Mouse (Mus musculus): ENCODE data around the gene Ces5a. TPM values are rescaled to one million over a fixed set of nuclear protein-coding genes. Genes with fewer than 3 reads are reported as not detected.

Ces5a gene
- polyA plus RNA-seq, 1 experiment from 2014 or later: 0.17 TPM

DNA sequence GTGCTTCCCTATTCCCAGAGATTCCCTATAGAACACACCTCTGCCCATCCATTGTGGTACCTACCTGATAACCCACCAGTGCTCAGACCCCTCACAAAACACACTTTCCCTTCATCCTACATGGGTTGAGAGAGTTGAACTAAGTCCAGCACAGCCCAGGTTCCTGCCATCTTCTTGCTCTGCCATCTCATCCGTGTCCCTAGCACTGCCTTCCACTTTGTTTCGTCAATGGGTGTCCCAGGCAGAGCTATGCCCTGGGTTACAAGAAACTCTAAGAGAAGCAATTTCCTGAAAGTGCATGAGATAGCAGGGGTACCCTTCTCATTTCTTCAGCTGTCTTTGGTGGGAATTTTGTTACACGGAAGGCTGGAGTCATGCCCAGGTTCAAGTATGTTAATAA is 33.0 kb upstream of the Ces5a start:
- WGBS: 91% methylated on average over 3 of the region's 3 CpGs
- H3K4me3 ChIP-seq (ENCODE audit: low read depth, low read length): no peak overlapping the region
- no peak overlapping the region for H3K27ac ChIP-seq (ENCODE audit: low read length)
- DNase-seq (ENCODE audit: low spot score) (no peak), ATAC-seq (no peak)
- no peaks in the 10 kb centered on the region for H3K27me3 ChIP-seq (replicated peaks; ENCODE audit: insufficient read depth, low read length)
- H3K4me2 ChIP-seq (replicated peaks; ENCODE audit: low read depth, low read length): no peak overlapping the region
- H3K9ac ChIP-seq (replicated peaks; ENCODE audit: low read depth): no peak overlapping the region
- no peaks in the 10 kb centered on the region for H3K9me3 ChIP-seq (ENCODE audit: low read length)
- no peak for TF ChIP-seq CTCF (IDR thresholded peaks at IDR 0.05)
- no peak for TF ChIP-seq EP300 (IDR thresholded peaks at IDR 0.05)
- no peaks in the 10 kb centered on the region for H3K36me3 ChIP-seq (ENCODE audit: insufficient read depth, low read length)
- H3K4me1 ChIP-seq (ENCODE audit: insufficient read depth, low read depth, low read length): peaks cover 2% of the 10 kb centered on the region; the same call in 1 of the 2 replicates

DNA sequence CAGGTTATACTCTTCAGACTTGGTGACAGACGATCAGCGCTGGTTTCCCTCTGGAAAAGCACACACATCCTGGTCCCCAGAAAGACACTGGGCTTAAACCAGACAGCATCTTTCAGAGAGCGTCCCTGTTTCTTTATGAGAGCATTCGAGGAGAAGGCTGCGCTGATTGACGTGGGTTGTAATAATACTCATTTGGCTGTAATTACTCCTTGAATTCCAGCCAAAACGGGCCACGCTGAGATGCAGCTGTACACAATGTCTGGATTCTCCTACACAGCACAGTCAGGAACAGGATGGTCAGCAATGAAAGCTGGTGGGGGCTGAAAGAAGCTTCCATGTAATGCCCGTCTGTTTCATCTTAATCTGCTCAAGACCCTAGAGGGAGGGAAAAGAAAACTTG is 31.5 kb upstream of the Ces5a start:
- peaks cover 2% of the 10 kb centered on the region; the same call in 1 of the 2 replicates for H3K4me1 ChIP-seq (ENCODE audit: insufficient read depth, low read depth, low read length)
- no peaks in the 10 kb centered on the region for H3K27me3 ChIP-seq (replicated peaks; ENCODE audit: insufficient read depth, low read length)
- 68% methylated on average over 9 of the region's 9 CpGs for WGBS
- H3K4me3 ChIP-seq (ENCODE audit: low read depth, low read length): no peak overlapping the region
- ATAC-seq (no peak), DNase-seq (ENCODE audit: low spot score) (no peak)
- H3K4me2 ChIP-seq (replicated peaks; ENCODE audit: low read depth, low read length): no peak overlapping the region
- H3K27ac ChIP-seq (ENCODE audit: low read length): no peak overlapping the region
- H3K36me3 ChIP-seq (ENCODE audit: insufficient read depth, low read length): no peaks in the 10 kb centered on the region
- TF ChIP-seq CTCF (IDR thresholded peaks at IDR 0.05): no peak
- TF ChIP-seq EP300 (IDR thresholded peaks at IDR 0.05): no peak
- no peaks in the 10 kb centered on the region for H3K9me3 ChIP-seq (ENCODE audit: low read length)
- H3K9ac ChIP-seq (replicated peaks; ENCODE audit: low read depth): no peak overlapping the region

DNA sequence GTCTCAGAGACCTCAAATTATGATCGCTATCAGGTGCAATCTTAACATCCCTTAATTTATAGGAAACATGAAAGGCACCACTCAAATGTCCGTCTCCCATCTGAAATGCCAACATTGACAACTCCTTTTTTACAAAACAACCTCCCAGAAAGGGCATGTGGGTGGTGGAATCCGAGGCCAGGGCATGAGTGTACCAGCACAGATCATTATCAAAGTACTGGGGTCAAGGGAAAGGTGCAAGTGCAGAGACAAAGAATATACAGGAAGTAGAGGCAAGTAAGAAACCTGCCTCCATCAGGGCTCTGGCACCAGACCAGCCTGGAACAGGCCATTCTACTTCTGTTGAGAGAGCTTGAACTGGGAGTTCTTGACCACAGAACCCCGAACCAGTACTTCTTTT is 29.0 kb upstream of the Ces5a start:
- no peak overlapping the region for H3K9ac ChIP-seq (replicated peaks; ENCODE audit: low read depth)
- H3K27me3 ChIP-seq (replicated peaks; ENCODE audit: insufficient read depth, low read length): no peaks in the 10 kb centered on the region
- H3K4me2 ChIP-seq (replicated peaks; ENCODE audit: low read depth, low read length): no peak overlapping the region
- no peak for DNase-seq (ENCODE audit: low spot score)
- no peaks in the 10 kb centered on the region for H3K4me1 ChIP-seq (ENCODE audit: insufficient read depth, low read depth, low read length)
- H3K4me3 ChIP-seq (ENCODE audit: low read depth, low read length): no peak overlapping the region
- no peaks in the 10 kb centered on the region for H3K9me3 ChIP-seq (ENCODE audit: low read length)
- no peak overlapping the region for H3K27ac ChIP-seq (ENCODE audit: low read length)
- no peaks in the 10 kb centered on the region for H3K36me3 ChIP-seq (ENCODE audit: insufficient read depth, low read length)
- TF ChIP-seq CTCF (IDR thresholded peaks at IDR 0.05): no peak
- no peak for TF ChIP-seq EP300 (IDR thresholded peaks at IDR 0.05)
- no peak for ATAC-seq
- WGBS: 64% methylated on average over 4 of the region's 4 CpGs

DNA sequence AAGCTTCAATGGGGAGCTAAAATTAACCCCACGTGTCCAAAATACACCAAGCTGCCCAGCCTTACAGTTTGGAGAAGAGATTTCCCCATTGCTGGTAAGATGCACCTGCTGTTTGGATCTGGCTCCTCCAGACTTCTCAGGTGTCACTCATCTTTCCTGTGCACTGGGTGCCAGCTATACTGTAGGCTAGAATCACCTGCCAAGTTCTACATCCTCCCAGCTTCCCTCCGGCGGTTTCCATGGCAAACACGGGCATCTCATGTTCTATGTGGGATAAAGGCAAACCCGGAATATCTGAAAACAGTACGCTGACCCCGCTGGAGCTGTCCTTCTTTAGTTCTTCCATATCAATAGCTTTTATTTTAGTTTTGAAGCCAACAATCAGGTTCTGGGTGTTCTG is 27.9 kb upstream of the Ces5a start:
- Histone ChIP-seq H3K27ac (ENCODE audit: low read length) (no peak overlapping the region), H3K27me3 (replicated peaks; ENCODE audit: insufficient read depth, low read length) (no peaks in the 10 kb centered on the region), H3K4me3 (ENCODE audit: low read depth, low read length) (no peak overlapping the region), H3K9ac (replicated peaks; ENCODE audit: low read depth) (no peak overlapping the region), H3K36me3 (ENCODE audit: insufficient read depth, low read length) (no peaks in the 10 kb centered on the region), H3K9me3 (ENCODE audit: low read length) (no peaks in the 10 kb centered on the region), H3K4me1 (ENCODE audit: insufficient read depth, low read depth, low read length) (no peaks in the 10 kb centered on the region), H3K4me2 (replicated peaks; ENCODE audit: low read depth, low read length) (no peak overlapping the region)
- 82% methylated on average over 7 of the region's 7 CpGs for WGBS
- no peak for DNase-seq (ENCODE audit: low spot score)
- no peak for ATAC-seq
- TF ChIP-seq EP300 (IDR thresholded peaks at IDR 0.05) (no peak), CTCF (IDR thresholded peaks at IDR 0.05) (no peak)

DNA sequence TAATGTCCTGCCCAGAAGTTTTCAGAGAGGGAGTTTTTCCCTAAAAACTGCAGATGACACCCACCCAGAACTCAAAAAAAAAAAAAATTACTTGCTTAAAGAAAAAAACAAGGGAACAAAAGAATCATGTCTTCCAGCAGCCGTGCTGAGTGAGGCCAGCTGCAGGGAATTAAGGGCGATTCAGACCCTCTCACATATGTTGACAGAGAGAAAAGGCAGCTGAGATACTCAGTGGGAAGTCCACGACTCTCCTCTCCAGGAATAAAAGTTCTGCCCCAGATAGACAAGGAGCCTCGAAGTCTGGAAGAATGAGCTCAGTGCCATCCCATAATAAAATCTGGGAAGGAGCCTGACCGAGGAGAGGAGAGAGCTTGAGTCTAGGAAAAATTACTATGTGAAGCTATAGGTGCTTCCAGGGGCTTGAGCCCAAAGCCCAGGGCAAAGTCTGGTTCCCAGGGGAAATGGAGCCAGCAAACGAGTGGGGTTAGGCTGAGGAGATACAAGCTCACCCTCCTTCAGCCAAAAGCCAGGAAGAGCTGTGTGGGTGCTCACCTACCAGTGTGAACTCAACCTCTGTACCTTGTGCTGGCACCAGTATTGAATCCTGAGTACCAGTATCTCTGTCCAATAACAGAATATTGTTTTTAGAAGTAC is 27.1 kb upstream of the Ces5a start:
- no peak overlapping the region for H3K27ac ChIP-seq (ENCODE audit: low read length)
- no peaks in the 10 kb centered on the region for H3K9me3 ChIP-seq (ENCODE audit: low read length)
- H3K4me1 ChIP-seq (ENCODE audit: insufficient read depth, low read depth, low read length): no peaks in the 10 kb centered on the region
- ATAC-seq: peak; percentile 58
- H3K4me2 ChIP-seq (replicated peaks; ENCODE audit: low read depth, low read length): no peak overlapping the region
- 28% methylated on average over 6 of the region's 6 CpGs for WGBS
- peak; percentile 46 for DNase-seq (ENCODE audit: low spot score)
- H3K36me3 ChIP-seq (ENCODE audit: insufficient read depth, low read length): no peaks in the 10 kb centered on the region
- TF ChIP-seq CTCF (IDR thresholded peaks at IDR 0.05) (no peak), EP300 (IDR thresholded peaks at IDR 0.05) (no peak)
- H3K4me3 ChIP-seq (ENCODE audit: low read depth, low read length): no peak overlapping the region
- H3K9ac ChIP-seq (replicated peaks; ENCODE audit: low read depth): no peak overlapping the region
- no peaks in the 10 kb centered on the region for H3K27me3 ChIP-seq (replicated peaks; ENCODE audit: insufficient read depth, low read length)

DNA sequence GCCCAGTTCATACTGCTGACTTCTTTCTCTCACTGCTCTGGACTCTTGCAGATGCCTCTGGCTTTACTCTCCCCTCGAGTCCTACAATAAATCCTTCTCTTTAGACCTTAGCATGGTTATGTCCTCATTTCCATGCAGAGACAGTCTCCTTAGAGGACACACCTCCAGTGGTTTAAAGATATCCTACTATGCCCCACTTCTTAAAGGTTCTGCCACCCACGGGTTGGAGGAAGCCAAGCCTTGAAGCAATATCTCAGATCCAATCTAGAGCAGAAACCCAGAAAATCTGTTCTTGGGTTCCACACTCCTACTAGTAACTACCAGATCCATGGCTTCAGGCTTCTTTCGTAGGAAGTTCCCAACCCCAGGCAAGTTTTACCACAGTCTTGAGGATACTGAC is 25.6 kb upstream of the Ces5a start:
- Histone ChIP-seq H3K4me3 (ENCODE audit: low read depth, low read length) (no peak overlapping the region), H3K4me2 (replicated peaks; ENCODE audit: low read depth, low read length) (no peak overlapping the region), H3K36me3 (ENCODE audit: insufficient read depth, low read length) (no peaks in the 10 kb centered on the region), H3K4me1 (ENCODE audit: insufficient read depth, low read depth, low read length) (no peaks in the 10 kb centered on the region), H3K27ac (ENCODE audit: low read length) (no peak overlapping the region), H3K9ac (replicated peaks; ENCODE audit: low read depth) (no peak overlapping the region), H3K27me3 (replicated peaks; ENCODE audit: insufficient read depth, low read length) (no peaks in the 10 kb centered on the region), H3K9me3 (ENCODE audit: low read length) (no peaks in the 10 kb centered on the region)
- ATAC-seq (no peak), DNase-seq (ENCODE audit: low spot score) (no peak)
- TF ChIP-seq CTCF (IDR thresholded peaks at IDR 0.05) (no peak), EP300 (IDR thresholded peaks at IDR 0.05) (no peak)
- WGBS: 70% methylated on average over 3 of the region's 3 CpGs

DNA sequence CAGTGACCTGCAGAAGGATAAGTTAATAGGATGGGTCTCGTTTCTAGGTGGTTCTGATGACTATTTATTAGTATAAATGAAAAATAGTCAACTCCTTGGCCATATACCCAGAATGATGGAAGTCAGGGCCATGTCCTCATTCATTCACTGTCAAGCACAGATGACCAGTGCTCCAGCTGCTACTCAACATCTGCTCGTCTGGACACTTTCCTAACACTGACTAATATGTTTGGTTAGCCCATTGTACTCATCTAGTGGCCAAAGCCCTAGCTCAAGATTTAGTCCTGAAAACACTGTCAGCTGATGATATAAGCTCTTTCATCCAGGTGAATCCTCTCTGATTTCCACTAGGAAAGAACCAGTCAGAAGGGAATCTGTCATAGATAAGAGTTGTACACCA is 24.1 kb upstream of the Ces5a start:
- Histone ChIP-seq H3K4me1 (ENCODE audit: insufficient read depth, low read depth, low read length) (no peaks in the 10 kb centered on the region), H3K27ac (ENCODE audit: low read length) (no peak overlapping the region), H3K27me3 (replicated peaks; ENCODE audit: insufficient read depth, low read length) (no peaks in the 10 kb centered on the region), H3K4me3 (ENCODE audit: low read depth, low read length) (no peak overlapping the region), H3K9ac (replicated peaks; ENCODE audit: low read depth) (no peak overlapping the region), H3K4me2 (replicated peaks; ENCODE audit: low read depth, low read length) (no peak overlapping the region), H3K36me3 (ENCODE audit: insufficient read depth, low read length) (no peaks in the 10 kb centered on the region), H3K9me3 (ENCODE audit: low read length) (0 out of 2 replicates have a peak, but pooled peaks cover under 1% of the 10 kb centered on the region)
- TF ChIP-seq EP300 (IDR thresholded peaks at IDR 0.05) (no peak), CTCF (IDR thresholded peaks at IDR 0.05) (no peak)
- 51% methylated on average over 2 of the region's 2 CpGs for WGBS
- no peak for DNase-seq (ENCODE audit: low spot score)
- no peak for ATAC-seq
